Mouse (Mus musculus) bone marrow macrophage, adult 2 months (primary cell): ENCODE data around the gene Tecpr2. TPM values are rescaled to one million over a fixed set of nuclear protein-coding genes. Genes with fewer than 3 reads are reported as not detected.
A peak's percentile ranks its signal among the peaks of the same experiment; 100 is the strongest.

Experiments used
- H3K27ac ChIP-seq: 2 replicates; pipeline ENCODE4 v1.5.1; 2012; ENCODE audit warnings: low read depth, low read length; ENCODE audit not compliant: insufficient read depth
- H3K4me1 ChIP-seq: 2 replicates; pipeline ENCODE4 v1.6.1; 2012; ENCODE audit warnings: low read length; ENCODE audit not compliant: control insufficient read depth, insufficient read depth
- H3K4me3 ChIP-seq: 2 replicates; pipeline ENCODE4 v1.5.1; 2012; ENCODE audit warnings: mild to moderate bottlenecking, low read length, moderate library complexity; ENCODE audit not compliant: insufficient read depth
- CTCF ChIP-seq: IDR thresholded peaks from 2 replicates; pipeline ENCODE4 v1.5.1; 2012; ENCODE audit warnings: low read depth, mild to moderate bottlenecking, low read length, moderate library complexity
- POLR2A ChIP-seq: IDR thresholded peaks from 2 replicates; pipeline ENCODE4 v1.6.1; 2012; ENCODE audit warnings: mild to moderate bottlenecking, low read depth, low read length, borderline replicate concordance
- polyA plus RNA-seq: library from polyadenylated mRNA; stranded (reverse); fragments of >200 nt; gene quantifications from 2 replicates; pipeline ENCODE4 v1.2.4, GENCODE M21; 2012; ENCODE audit not compliant: missing spikeins, insufficient read depth, insufficient read length

The Tecpr2 gene
- polyA plus RNA-seq, 1 experiment = 6.8 TPM

DNA sequence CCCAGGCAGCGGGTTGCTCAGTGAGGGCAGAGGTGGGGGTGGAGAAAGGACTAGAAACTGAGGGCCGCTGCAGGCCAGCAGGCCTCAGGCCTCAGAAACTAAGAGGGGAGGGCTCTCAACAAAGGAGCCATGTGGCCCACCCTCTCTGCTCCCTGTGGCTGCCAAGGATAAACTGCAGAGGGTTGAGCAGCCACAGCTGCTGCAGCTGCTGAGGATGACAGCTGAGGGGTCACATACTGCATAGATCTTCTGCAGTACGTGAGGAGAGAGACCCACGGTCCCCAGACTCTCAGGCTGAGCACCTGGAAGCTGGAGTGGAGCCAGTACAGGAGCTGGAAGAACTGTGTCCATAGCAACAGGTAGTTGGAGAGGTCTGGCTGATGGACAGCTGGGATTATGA is 95.5 kb downstream of the Tecpr2 start:
- no peak for TF ChIP-seq POLR2A
- TF ChIP-seq CTCF = no peak
- peaks cover under 1% of the 10 kb centered on the region for H3K4me1 ChIP-seq
- H3K27ac ChIP-seq = no peak overlapping the region
- no peak overlapping the region for H3K4me3 ChIP-seq

GRCm38 (mm10) chr12:110985141-110985540 is 96.1 kb downstream of the Tecpr2 start:
- Histone ChIP-seq H3K27ac (no peak overlapping the region), H3K4me3 (no peak overlapping the region), H3K4me1 (no peaks in the 10 kb centered on the region)
- TF ChIP-seq POLR2A (no peak), CTCF (no peak)

GRCm38 (mm10) chr12:110986536-110987425 is 97.7 kb downstream of the Tecpr2 start:
- no peak overlapping the region for H3K4me3 ChIP-seq
- TF ChIP-seq CTCF (no peak), POLR2A (no peak)
- no peak overlapping the region for H3K27ac ChIP-seq
- H3K4me1 ChIP-seq = peaks cover 2% of the 10 kb centered on the region; the same call in 1 of the 2 replicates

GRCm38 (mm10) chr12:110989409-110989808 is 100.3 kb downstream of the Tecpr2 start:
- TF ChIP-seq POLR2A (no peak), CTCF (no peak)
- Histone ChIP-seq H3K27ac (no peak overlapping the region), H3K4me1 (peaks cover 2% of the 10 kb centered on the region; the same call in 1 of the 2 replicates), H3K4me3 (no peak overlapping the region)

GRCm38 (mm10) chr12:110990500-110990899 is 101.4 kb downstream of the Tecpr2 start:
- Histone ChIP-seq H3K4me1 (peaks cover 2% of the 10 kb centered on the region; the same call in 1 of the 2 replicates), H3K4me3 (no peak overlapping the region), H3K27ac (no peak overlapping the region)
- TF ChIP-seq POLR2A (no peak), CTCF (no peak)

DNA sequence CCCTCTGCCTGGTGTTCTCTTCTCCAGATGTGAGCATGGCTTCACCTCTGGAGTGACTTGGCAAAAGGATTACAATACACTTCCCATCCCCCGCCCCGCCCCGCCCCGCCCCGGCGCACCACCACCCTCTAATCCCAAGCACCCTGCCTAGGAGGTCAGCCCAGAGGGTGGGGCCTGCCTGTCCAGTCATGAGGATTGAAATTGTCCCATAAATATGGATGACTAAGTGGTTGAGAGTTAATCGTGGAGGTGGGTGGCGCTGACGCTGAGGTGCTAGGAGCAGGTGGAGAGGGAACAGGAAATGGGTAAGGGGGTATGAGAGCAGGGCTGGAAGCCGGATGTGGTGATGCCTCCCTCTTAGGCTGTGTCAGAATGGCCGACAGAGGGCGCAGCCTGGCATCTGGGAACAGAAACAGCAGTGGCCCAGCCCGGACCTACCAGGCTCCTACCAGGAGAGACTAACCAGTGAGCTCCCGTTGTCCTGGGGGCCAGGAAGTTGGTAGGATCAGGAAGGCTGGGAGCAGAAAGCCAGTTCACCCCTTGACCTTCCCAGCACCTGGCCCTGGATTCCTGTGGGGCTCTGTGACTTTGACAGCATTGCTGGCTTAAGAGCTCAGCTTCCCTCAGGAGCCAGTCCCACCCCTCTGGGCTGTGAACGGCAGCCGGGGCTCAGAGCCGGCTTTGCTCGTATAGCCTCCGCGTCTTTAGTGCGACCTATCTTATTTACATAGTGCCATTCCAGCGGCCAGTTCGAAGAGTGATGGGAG is 102.5 kb downstream of the Tecpr2 start:
- no peak for TF ChIP-seq POLR2A
- TF ChIP-seq CTCF = peak; percentile 71
- Histone ChIP-seq H3K4me1 (peaks cover 2% of the 10 kb centered on the region; the same call in 1 of the 2 replicates), H3K27ac (peak overlapping the region; percentile 39), H3K4me3 (peak overlapping the region; percentile 80)

- Histone ChIP-seq H3K27ac (peak overlapping the region; percentile 39; the same call in 1 of the 2 replicates), H3K4me1 (peaks cover 2% of the 10 kb centered on the region; the same call in 1 of the 2 replicates), H3K4me3 (peak overlapping the region; percentile 80)
- no peak for TF ChIP-seq POLR2A
- TF ChIP-seq CTCF = peak; percentile 98
Measured at GRCm38 (mm10) chr12:110992128-110992553, 103.1 kb downstream of the Tecpr2 start.

DNA sequence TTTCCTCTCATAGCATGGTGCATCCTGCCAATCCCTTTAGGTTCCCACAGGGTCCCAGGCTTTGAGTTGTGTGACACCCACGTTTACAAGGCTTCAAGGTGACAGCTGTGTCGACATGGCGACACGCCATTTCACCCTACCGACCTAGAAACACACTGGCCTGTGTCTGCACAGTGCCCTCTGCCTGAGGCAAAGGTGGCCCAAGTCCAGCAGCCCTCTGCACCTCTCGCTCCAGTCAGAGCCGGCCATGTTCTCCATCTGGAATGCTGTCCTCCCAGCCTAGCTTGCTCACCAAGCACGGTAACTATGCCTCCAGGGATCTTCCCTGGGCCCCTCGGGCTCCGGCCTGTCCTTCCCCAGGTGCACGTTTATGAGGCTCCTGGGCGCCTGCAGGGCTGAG is 103.7 kb downstream of the Tecpr2 start:
- peak overlapping the region; percentile 80; the same call in 1 of the 2 replicates for H3K4me3 ChIP-seq

DNA sequence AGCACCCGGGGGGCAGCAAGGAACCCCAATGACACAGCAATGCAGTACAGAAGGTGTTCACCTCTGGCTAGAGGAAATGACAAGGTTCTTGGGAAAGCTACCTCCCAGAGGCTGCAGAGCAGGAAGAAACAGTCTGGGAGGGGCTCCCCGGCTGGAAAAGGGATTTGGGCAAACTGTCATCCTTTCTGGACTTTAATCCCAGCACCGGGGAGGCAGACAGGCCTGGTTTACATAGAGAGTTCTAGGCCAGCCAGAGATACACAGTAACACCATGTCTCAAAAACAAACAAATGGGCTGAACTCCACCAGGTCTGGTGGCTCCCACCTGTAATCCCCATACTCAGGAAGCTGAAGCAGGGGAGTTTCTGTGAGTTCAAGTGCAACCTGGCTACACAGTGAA is 104.2 kb downstream of the Tecpr2 start:
- TF ChIP-seq CTCF (no peak), POLR2A (no peak)
- H3K4me3 ChIP-seq = no peak overlapping the region

More for the DNA sequence above, 103.7 kb downstream of the Tecpr2 start:
- Histone ChIP-seq H3K27ac (no peak overlapping the region), H3K4me1 (peaks cover 2% of the 10 kb centered on the region; the same call in 1 of the 2 replicates)
- no peak for TF ChIP-seq POLR2A
- no peak for TF ChIP-seq CTCF

GRCm38 (mm10) chr12:110994666-110995065 is 105.6 kb downstream of the Tecpr2 start:
- Histone ChIP-seq H3K27ac (no peak overlapping the region), H3K4me3 (no peak overlapping the region), H3K4me1 (peaks cover 2% of the 10 kb centered on the region; the same call in 1 of the 2 replicates)
- no peak for TF ChIP-seq CTCF
- no peak for TF ChIP-seq POLR2A

More for the DNA sequence above, 104.2 kb downstream of the Tecpr2 start:
- Histone ChIP-seq H3K4me1 (peaks cover 2% of the 10 kb centered on the region; the same call in 1 of the 2 replicates), H3K27ac (no peak overlapping the region)
